Mouse (Mus musculus) midbrain, embryonic 13.5 days (tissue): Measurements from ENCODE around the gene BC052040. TPM values are rescaled to one million over a fixed set of nuclear protein-coding genes. Genes with fewer than 3 reads are reported as not detected.

ENCODE experiments used
- ATAC-seq: fragments of 200-750 bp; cut with Nextera tagmentation; 2 replicates; pipeline ENCODE4 v1.8.0; 2017; ENCODE audit warnings: mild to moderate bottlenecking, moderate TSS enrichment, moderate library complexity
- H3K27ac ChIP-seq: fragments of 300-500 bp; sonication (generic); 2 replicates; pipeline ENCODE4 v1.5.1; 2015; ENCODE audit warnings: inconsistent platforms, mild to moderate bottlenecking, moderate library complexity
- H3K27me3 ChIP-seq: fragments of 300-500 bp; sonication (generic); 2 replicates; pipeline ENCODE4 v1.6.1; 2015; ENCODE audit warnings: mild to moderate bottlenecking, inconsistent platforms
- H3K36me3 ChIP-seq: fragments of 300-500 bp; sonication (generic); 2 replicates; pipeline ENCODE4 v1.6.1; 2015; ENCODE audit warnings: mild to moderate bottlenecking, inconsistent platforms
- H3K4me1 ChIP-seq: fragments of 300-500 bp; sonication (generic); replicated peaks from 2 replicates; pipeline ENCODE4 v1.6.1; 2015; ENCODE audit warnings: inconsistent platforms
- H3K4me2 ChIP-seq: fragments of 300-500 bp; sonication (generic); replicated peaks from 2 replicates; pipeline ENCODE4 v1.6.1; 2015; ENCODE audit warnings: moderate library complexity, mild to moderate bottlenecking, inconsistent platforms
- H3K4me3 ChIP-seq: fragments of 300-500 bp; sonication (generic); replicated peaks from 2 replicates; pipeline ENCODE4 v1.5.1; 2015; ENCODE audit warnings: mild to moderate bottlenecking, inconsistent platforms
- H3K9ac ChIP-seq: fragments of 300-500 bp; sonication (generic); replicated peaks from 2 replicates; pipeline ENCODE4 v1.6.1; 2015; ENCODE audit warnings: mild to moderate bottlenecking, inconsistent platforms
- H3K9me3 ChIP-seq: fragments of 300-500 bp; sonication (generic); 2 replicates; pipeline ENCODE4 v1.6.1; 2016; ENCODE audit warnings: mild to moderate bottlenecking, inconsistent platforms
- WGBS: fragments of 180-500 bp; shearing (Covaris S2); methylation state at CpG from one replicate; pipeline ENCODE4 v1.1.7; 2015; 5-methylcytosine and 5-hydroxymethylcytosine counted together
- microRNA counts: library from miRNA; unstranded; fragments of <30 nt; microRNA quantifications from one replicate; lab custom pipeline; 2016
- microRNA-seq: library from miRNA; unstranded; fragments of <30 nt; microRNA quantifications from one replicate; pipeline ENCODE4, GENCODE M21; 2016
- polyA plus RNA-seq: library from polyadenylated mRNA; unstranded; fragments of >200 nt; fragmentation: Nextera tagmentation; extraction: Ambion mirVana; gene quantifications from 2 replicates; pipeline ENCODE4 v1.2.1, GENCODE M21; 2015

The BC052040 gene
- polyA plus RNA-seq, 1 experiment from 2014 or later: 15.4 TPM

GRCm38 (mm10) chr2:115780546-115781011, 199.1 kb downstream of the BC052040 start:
- H3K4me1 ChIP-seq: no peaks in the 10 kb centered on the region
- H3K4me2 ChIP-seq: no peak overlapping the region
- WGBS: 84% methylated on average over 5 of the region's 5 CpGs
- H3K4me3 ChIP-seq: no peak overlapping the region
- H3K9me3 ChIP-seq: no peaks in the 10 kb centered on the region
- H3K27ac ChIP-seq: no peak overlapping the region
- no peak overlapping the region for H3K9ac ChIP-seq
- 0 out of 2 replicates have a peak, but pooled peaks cover 4% of the 10 kb centered on the region for H3K36me3 ChIP-seq
- no peaks in the 10 kb centered on the region for H3K27me3 ChIP-seq
- no peak for ATAC-seq

- H3K27ac ChIP-seq: no peak overlapping the region
- no peak overlapping the region for H3K4me3 ChIP-seq
- 44% methylated on average over 6 of the region's 6 CpGs for WGBS
- H3K9ac ChIP-seq: no peak overlapping the region
- H3K4me2 ChIP-seq: no peak overlapping the region
- no peak for ATAC-seq
- peaks cover 5% of the 10 kb centered on the region; the same call in 1 of the 2 replicates for H3K9me3 ChIP-seq
- H3K36me3 ChIP-seq: no peaks in the 10 kb centered on the region
- no peaks in the 10 kb centered on the region for H3K27me3 ChIP-seq
- H3K4me1 ChIP-seq: no peaks in the 10 kb centered on the region; the same call in 1 of the 2 replicates
These were observed 204.2 kb downstream of the BC052040 start for GRCm38 (mm10) chr2:115785687-115786086.

DNA sequence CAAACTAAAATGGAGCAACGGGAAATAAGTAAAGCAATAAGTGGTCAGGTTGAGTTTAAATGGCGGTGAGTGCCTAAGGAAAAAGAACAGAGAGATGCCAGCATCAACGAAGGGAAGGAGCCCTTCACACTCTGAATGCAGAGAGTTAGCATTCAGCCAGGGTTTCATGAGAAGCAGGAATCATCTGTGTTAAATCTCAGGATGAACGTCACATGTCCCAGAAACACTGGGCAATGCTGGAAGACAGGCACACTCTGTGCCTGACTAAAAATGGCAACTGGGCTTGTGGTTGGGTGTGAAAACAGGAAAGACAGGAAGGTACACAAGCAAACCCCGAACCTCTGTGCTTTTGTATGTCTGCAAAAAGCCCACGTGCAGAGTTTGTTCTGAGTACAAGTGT, 217.3 kb downstream of the BC052040 start:
- H3K4me1 ChIP-seq: no peaks in the 10 kb centered on the region
- no peak overlapping the region for H3K9ac ChIP-seq
- no peaks in the 10 kb centered on the region for H3K9me3 ChIP-seq
- H3K27ac ChIP-seq: no peak overlapping the region
- H3K4me3 ChIP-seq: no peak overlapping the region
- no peak for ATAC-seq
- H3K27me3 ChIP-seq: no peaks in the 10 kb centered on the region
- 90% methylated on average over 6 of the region's 6 CpGs for WGBS
- H3K36me3 ChIP-seq: no peaks in the 10 kb centered on the region
- no peak overlapping the region for H3K4me2 ChIP-seq

- no peaks in the 10 kb centered on the region for H3K4me1 ChIP-seq
- ATAC-seq: no peak
- WGBS: 64% methylated on average over 4 of the region's 4 CpGs
- H3K9ac ChIP-seq: no peak overlapping the region
- H3K9me3 ChIP-seq: no peaks in the 10 kb centered on the region
- H3K27me3 ChIP-seq: no peaks in the 10 kb centered on the region
- no peaks in the 10 kb centered on the region for H3K36me3 ChIP-seq
- no peak overlapping the region for H3K4me3 ChIP-seq
- H3K4me2 ChIP-seq: no peak overlapping the region
- no peak overlapping the region for H3K27ac ChIP-seq
These were observed 226.9 kb downstream of the BC052040 start for GRCm38 (mm10) chr2:115808376-115808775.

- no peaks in the 10 kb centered on the region for H3K36me3 ChIP-seq
- ATAC-seq: no peak
- no peak overlapping the region for H3K4me3 ChIP-seq
- no peak overlapping the region for H3K4me2 ChIP-seq
- H3K9ac ChIP-seq: no peak overlapping the region
- H3K27me3 ChIP-seq: no peaks in the 10 kb centered on the region
- no peaks in the 10 kb centered on the region for H3K9me3 ChIP-seq
- WGBS: 61% methylated on average over 11 of the region's 11 CpGs
- no peak overlapping the region for H3K27ac ChIP-seq
- H3K4me1 ChIP-seq: no peaks in the 10 kb centered on the region
These were observed 231.8 kb downstream of the BC052040 start for GRCm38 (mm10) chr2:115813316-115813715.

DNA sequence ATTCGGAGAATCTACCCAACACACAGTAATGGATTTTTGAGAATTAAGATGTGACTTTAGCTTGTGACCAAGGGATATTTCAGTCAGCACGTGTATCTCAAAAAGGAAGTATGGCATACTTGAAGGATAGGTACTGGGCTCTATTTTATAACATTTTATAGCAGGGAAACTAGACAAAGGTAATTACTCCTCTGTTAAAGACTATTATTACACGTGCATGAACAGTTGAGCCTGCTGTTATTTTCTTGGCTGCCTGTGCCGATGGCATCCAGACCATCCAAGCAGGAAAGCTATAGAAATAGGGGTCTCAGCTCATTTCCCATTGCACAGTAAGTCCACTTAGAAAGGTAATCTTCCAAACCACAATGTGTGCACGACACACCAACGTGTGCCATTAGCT, 232.2 kb downstream of the BC052040 start:
- Histone ChIP-seq H3K27ac (no peak overlapping the region), H3K4me3 (no peak overlapping the region), H3K4me1 (no peaks in the 10 kb centered on the region), H3K9ac (no peak overlapping the region), H3K36me3 (no peaks in the 10 kb centered on the region), H3K27me3 (no peaks in the 10 kb centered on the region), H3K4me2 (no peak overlapping the region), H3K9me3 (no peaks in the 10 kb centered on the region)
- WGBS: 80% methylated on average over 6 of the region's 6 CpGs
- no peak for ATAC-seq

DNA sequence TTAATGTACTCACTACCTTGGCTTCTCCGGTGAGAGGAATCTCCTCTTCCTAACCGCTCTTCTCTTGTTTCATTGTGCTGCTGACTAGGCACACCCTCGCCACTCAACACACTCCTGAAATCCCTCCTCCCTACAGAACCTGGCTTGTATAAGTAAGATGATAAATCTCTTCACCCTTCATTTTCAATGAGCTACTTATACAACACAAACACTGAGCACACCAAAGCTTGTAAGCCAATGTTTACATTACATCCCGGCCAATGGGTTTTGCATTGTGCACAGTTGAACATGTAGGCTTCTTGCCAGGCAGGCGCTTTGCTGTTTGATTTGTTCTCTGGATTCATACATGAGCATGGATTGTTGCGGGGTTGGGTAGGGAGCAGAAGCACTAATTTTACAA, 236.4 kb downstream of the BC052040 start:
- H3K4me2 ChIP-seq: no peak overlapping the region
- no peak overlapping the region for H3K4me3 ChIP-seq
- 87% methylated on average over 6 of the region's 6 CpGs for WGBS
- no peaks in the 10 kb centered on the region for H3K4me1 ChIP-seq
- H3K36me3 ChIP-seq: no peaks in the 10 kb centered on the region
- ATAC-seq: no peak
- no peak overlapping the region for H3K9ac ChIP-seq
- H3K9me3 ChIP-seq: no peaks in the 10 kb centered on the region
- no peaks in the 10 kb centered on the region for H3K27me3 ChIP-seq
- H3K27ac ChIP-seq: no peak overlapping the region

- H3K36me3 ChIP-seq: no peaks in the 10 kb centered on the region
- WGBS: 89% methylated on average over 5 of the region's 5 CpGs
- ATAC-seq: no peak
- H3K4me2 ChIP-seq: no peak overlapping the region
- H3K9me3 ChIP-seq: no peaks in the 10 kb centered on the region
- no peaks in the 10 kb centered on the region for H3K27me3 ChIP-seq
- H3K4me1 ChIP-seq: no peaks in the 10 kb centered on the region
- H3K4me3 ChIP-seq: no peak overlapping the region
- no peak overlapping the region for H3K27ac ChIP-seq
- no peak overlapping the region for H3K9ac ChIP-seq
These were observed 240.8 kb downstream of the BC052040 start for GRCm38 (mm10) chr2:115822361-115822760.

MicroRNA genes within 50 kb of the gene (microRNA counts, 519-probe panel; counts per million panel counts)
- microRNA mmu-miR-1951 (lab: Ali Mortazavi, UCI): 4,701 counts per million, percentile 84 among the panel's probes with 10 or more counts

Small RNA genes lying within 50 kb of the gene (microRNA-seq; reads per million reads assigned to microRNA genes)
- not detected for gene Mir1951
